Mouse (Mus musculus): ENCODE measurements around the gene Sptbn1.

Gene Sptbn1

DNA sequence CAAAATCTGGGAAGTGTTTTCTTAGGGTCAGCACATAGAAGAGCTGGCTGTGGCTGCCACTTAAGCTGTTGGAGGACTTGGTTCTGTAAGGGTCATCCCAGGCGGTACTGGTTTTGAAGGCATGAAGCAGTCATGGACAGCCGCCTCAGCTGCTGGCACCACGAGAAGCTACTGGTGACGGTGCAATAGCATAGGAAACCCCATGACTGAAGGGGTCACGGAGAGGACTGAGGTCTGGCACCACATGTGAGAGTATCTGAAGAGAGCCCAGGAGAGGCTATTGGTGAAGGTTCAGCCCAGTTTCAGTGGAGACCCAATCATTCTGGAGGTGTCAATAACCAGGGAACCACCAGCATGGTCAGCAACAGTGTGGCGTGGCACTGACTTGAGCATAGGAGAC is 135.4 kb downstream of the Sptbn1 start:
- DNase-seq (ENCODE audit: low read depth, low spot score) = no peak

DNA sequence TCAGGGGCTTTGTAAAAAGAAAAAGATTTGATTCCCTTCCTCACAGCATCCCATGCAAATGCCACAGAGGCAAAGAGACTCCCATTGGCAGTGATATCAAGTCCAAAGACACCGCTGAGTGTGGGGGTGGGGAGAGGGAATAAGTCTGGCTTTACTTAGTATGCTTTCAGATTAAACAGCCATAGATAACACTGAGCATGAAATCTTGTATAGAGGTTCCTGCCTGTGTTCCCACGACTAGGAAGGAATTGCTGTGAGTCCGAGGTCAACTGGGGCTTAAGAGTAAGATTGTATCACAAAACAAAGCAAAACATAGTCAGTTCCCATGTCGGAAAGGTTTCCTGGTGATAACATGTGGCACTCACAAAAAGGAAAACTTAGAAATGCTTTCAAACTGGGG is 136.3 kb downstream of the Sptbn1 start:
- DNase-seq (ENCODE audit: low read depth, low spot score) = no peak

DNA sequence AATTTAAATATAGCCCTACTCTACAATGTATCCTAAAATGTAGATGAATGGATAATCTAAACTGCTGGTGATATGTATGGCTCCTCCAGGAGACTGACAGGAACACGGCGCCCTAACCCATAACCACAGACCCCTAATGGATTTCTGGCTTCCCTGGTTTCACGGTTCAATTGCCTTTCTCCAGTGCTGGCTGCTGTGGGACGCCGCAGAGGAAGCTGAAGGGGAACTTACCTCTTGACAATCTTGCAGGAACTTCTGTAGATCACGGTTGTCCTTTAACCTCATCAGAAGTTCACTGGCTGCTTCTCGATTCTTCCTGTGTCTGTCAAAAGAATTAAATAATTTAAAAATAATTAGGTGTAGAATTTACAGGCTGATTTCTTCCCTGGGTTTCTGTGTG is 138.6 kb downstream of the Sptbn1 start:
- DNase-seq (ENCODE audit: low read depth, low spot score) = no peak

DNA sequence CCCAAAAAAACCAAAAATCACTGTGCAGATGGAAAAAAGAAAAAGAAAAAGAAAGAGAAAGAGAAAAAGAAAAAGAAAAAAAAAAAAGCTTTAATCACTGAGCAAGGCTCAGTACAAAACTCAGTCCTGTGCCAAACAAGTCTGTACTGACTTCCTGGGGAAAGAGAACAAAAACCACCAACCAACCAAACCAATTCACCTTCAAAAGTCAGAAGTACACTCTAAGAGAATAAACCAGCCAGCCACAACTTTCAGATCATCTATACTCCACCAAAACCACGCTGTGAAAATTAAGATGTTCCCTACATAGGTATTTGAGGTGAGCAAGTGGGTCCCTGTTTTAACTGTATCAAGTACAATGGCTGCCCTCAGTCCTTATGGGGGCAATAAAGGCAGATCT is 141.1 kb downstream of the Sptbn1 start:
- DNase-seq (ENCODE audit: low read depth, low spot score) = no peak

DNA sequence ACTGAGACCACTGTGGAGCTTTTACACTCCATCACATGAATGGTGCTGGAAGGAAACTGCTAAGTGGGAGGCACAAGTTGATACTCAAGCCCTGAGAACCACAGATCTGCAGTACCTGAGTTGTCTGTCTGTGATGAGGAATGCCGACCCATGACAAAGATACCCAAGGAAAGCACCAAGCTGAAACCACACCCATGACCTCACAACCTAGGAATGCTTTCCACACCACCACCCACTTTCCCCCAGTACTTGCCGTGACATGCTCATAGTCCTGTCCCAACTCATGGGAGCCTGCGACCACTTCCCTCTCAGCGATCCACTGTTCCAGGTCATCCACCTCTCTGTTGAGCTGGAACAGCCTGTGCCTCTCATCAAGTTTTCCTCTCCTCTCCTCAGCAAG is 149.9 kb downstream of the Sptbn1 start:
- DNase-seq (ENCODE audit: low read depth, low spot score) = peak; percentile 83

DNA sequence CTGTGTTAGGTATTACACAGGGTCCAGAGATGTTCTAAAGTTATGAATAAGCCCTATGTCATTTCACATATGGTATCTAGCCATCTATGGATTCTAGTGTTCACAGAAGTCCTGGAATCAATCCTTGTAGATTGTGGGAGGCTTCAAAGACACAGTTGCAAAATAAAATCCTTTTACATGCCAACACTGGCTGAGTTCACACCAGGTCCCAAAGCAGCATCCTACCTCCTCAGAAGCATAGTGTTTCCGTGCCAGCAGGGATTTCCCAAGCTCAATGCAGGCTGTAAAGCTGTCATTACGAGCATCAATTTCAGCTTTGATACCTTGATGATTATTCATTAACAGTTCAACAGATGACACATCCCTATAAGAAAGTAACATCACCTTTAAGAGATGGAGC is 154.3 kb downstream of the Sptbn1 start:
- DNase-seq (ENCODE audit: low read depth, low spot score) = no peak

DNA sequence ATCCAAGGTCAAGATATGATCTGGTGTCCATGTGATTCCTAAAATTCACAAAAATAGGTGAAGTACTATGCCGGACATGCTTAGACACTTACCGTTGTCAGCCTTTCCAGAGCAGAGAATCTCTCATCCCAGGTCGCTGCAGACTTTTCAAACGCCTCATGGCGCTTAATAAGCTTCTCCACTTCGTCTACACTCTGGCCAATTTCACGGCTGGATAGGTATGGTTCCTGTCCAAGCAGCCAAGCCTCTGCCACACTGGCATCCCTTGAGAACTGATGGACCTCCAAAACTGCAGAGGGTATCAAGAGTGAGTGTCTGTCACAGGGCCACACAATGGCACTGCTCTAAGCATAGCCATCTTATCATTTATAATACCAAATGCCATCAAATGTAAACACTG is 157.3 kb downstream of the Sptbn1 start:
- DNase-seq (ENCODE audit: low read depth, low spot score) = no peak

DNA sequence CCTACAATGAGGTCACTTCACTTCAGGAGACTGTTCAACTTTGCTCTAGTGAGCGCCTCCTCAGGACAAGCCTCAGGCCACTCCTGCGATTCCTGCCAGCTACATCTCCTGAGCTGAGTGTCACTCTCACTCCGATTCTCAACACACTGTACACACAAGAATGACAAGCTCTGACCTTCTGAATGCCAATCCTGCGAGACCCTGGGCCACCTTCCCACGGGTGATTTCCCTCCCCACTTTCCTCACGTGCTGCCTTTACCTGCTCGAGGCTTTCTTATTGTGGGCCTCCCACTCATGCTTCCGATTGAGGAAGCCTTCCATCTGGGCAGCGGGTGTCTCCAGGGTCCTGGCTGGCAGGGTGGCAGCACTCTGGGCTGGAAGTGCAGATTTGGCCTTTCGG is 163.8 kb downstream of the Sptbn1 start:
- DNase-seq (ENCODE audit: low read depth, low spot score) = no peak

DNA sequence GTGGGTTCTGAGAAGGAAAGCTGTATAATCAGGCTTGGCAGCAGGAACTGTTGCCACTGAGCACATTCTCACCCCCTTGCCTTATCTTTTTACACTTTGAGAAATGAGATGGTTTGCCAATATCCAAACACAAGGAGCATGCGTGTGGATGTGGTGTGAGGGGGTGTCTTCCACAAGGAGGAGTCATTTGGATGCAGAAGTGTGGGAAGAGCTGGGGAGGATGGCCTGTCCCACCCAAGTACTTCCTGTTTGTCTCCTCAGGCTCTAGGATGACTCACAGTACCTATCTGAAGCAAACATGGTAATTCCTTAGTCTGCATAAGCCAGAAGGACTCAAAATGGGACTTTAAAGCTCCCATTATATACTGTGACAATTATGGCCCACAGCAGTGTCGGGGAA is 165.4 kb downstream of the Sptbn1 start:
- peak; percentile 12 for DNase-seq (ENCODE audit: low read depth, low spot score)

DNA sequence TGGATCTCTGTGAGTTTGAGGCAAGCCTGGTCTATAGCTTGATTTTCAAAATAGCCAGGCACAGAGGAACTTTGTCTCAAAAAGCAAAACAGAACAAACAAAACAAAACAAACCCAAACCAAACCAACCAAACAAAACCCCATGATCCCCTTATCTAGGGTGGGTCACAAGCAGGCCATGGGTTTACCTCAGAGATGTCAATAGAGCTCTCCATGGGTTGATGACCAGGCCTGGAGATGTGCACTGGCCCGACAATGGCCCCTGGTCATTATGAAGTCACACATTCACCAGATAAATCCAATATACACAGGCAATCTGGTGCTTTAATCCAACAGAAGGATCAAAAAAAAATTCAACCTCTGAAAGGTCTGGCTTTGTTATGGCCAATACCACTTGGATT is 166.2 kb downstream of the Sptbn1 start:
- no peak for DNase-seq (ENCODE audit: low read depth, low spot score)

DNA sequence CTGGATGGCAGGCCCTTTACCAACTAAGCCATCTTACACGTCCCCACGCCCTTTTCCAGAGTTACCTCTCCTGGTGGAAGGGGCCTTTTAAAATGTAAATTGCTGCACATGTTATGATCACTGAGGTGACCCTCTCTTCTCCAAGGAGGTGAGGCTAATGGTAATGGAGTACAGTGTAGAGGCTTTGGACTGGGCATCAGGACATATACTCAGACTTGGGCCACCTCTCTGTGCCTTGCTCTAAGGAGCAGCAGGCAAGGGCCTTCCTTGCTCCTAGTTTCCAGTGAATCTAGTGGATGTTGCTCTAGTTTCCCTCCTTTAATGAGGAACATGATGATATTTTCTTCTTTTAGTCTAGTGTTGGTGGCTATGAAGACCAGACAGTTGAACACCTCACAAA is 166.8 kb downstream of the Sptbn1 start:
- no peak for DNase-seq (ENCODE audit: low read depth, low spot score)

DNA sequence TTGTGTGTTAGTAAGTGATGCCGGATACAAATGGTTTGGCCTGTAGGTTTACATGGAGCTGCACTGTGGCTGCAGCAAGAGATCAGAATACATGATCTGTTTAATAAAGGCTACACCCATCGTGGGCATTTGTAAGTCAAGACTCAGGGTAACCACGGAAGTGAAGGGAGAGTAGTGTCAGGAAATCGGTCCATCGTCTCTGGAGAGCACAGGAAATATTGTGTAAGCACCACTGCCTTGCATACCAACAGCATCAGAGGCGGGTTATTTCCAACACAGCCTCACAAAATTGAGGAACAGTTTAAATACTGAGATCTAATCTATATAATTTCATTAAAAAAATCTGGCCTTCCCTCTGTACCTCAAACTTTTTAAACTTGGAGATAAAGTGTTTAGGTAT is 168.1 kb downstream of the Sptbn1 start:
- DNase-seq (ENCODE audit: low read depth, low spot score) = no peak

DNA sequence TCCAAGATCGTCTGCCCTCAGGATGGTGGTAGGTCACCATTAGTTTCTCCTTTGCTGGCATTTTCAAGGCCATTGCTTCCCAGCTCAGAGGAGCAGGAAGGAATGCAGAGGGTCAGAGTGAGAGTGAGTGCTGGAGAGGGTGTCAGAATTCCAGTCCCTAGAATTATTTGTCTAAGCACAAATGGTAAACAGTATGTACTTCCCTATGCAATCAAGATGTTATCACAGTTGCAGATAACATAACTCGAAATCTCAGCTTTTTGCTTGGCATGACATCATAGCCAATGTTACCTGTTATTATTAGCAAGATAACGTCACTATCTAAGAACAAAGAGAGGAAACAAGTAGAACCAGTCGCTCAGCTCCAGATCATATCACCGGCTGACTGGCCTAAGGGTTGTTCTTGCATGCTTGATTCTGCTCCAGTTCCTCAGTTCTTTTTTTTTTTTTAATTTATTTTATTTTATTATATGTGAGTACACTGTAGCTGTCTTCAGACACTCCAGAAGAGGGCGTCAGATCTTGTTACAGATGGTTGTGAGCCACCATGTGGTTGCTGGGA is 172.7 kb downstream of the Sptbn1 start:
- no peak for DNase-seq (ENCODE audit: low read depth, low spot score)

DNA sequence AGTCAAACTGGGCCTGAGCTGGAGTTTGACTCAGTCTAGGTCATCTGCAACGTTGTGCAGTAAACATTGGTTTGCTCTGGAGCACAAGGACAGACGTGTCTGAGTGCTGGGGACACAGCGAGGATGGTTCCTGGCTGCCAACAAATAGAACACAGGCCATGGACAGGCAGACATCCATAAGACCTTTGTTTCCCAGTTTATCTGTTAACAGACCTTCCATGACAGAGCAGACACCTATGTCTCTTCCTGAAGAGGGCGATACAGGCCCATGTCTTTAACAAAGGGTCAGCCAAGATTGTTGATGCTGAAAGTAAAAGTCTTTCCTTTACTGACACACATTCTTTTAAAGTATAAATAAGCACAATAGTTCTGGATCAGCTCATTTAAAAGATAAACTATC is 176.1 kb downstream of the Sptbn1 start:
- peak; percentile 57 for DNase-seq (ENCODE audit: low read depth, low spot score)

DNA sequence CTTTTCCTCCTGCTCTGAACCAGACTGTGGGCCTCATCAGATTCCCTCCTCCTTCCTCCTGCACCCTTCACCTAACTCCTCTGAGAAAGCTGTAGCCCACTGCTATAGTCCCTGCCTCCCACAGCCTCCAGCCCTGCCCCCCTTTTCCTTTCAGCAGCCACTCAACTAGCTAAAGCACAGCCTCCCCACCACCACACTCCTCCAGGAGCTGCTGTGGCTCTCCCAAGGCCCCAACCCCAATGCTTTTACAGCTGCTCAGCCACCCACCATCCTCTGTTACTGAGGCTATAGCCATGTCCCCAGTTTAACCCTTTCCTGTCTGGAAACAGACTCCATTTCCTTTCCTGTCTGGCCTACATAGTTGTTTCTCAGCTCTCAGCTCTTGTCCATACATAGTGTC is 182.9 kb downstream of the Sptbn1 start:
- DNase-seq (ENCODE audit: low read depth, low spot score) = no peak

DNA sequence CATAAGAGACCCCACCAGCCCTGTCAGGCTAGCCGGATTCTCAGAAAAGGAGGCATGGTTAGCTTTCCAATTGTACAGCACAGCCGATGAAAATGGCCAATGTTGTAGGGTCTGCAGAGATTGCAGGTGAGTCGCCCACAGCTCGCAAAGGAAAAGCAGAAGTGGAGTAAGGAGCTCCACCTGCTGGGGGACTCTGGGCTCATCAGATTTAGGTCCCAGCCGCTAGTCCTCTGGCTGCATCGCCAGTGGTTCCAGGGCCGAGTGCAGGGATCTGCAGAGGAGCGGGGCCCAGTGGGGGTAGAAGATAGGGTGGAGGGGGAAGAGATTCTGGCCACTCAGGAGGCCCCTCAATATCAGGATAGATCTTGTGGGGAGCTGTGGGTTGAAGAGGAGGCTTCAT is 210.7 kb downstream of the Sptbn1 start:
- DNase-seq (ENCODE audit: low read depth, low spot score) = peak; percentile 63
